Mouse (Mus musculus): ENCODE measurements around the gene Slc4a8.

DNA sequence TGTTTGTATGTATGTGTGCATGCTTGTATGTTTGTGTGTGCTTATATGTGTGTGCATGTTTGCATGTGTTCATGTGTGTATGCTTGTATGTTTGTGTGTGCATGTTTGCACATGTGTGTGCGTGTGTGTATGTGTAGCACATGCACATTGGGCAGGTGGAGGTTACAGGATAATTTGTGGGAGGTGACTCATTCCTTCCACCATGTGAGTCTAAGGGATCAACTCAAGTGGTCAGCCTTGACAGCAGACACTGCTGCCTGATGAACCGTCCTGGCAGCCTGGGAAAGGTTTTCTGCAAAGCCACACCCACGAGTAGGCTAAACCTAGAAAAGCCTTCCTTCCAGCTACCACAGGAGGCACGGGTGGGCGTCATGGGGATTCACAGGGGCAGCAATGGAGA lies 99.3 kb downstream of the Slc4a8 start:
- no peak for TF ChIP-seq SRF (IDR thresholded peaks at IDR 0.05; ENCODE audit: control insufficient read depth, insufficient read length, low read depth)
- no peak for TF ChIP-seq POLR2A (IDR thresholded peaks at IDR 0.05; ENCODE audit: insufficient read length, low read depth)
- no peak for TF ChIP-seq USF1 (IDR thresholded peaks at IDR 0.05; ENCODE audit: low read depth)
- no peak for TF ChIP-seq TCF12 (IDR thresholded peaks at IDR 0.05; ENCODE audit: insufficient read depth, poor library complexity, severe bottlenecking)
- TF ChIP-seq MYOD1 (IDR thresholded peaks at IDR 0.05; ENCODE audit: control insufficient read depth in 1 of 3, insufficient read length in 2 of 3, low read depth in 2 of 3), result no peak
- TF ChIP-seq MAX (IDR thresholded peaks at IDR 0.05; ENCODE audit: low read depth), result no peak
- TF ChIP-seq MYOG (IDR thresholded peaks at IDR 0.05; ENCODE audit: control insufficient read depth in 1 of 3, insufficient read depth in 1 of 3, insufficient read length in 2 of 3, low read depth in 2 of 3), result no peak
- no peak for TF ChIP-seq REST (IDR thresholded peaks at IDR 0.05; ENCODE audit: insufficient read depth, insufficient read length)
- no peak for TF ChIP-seq CEBPB (IDR thresholded peaks at IDR 0.05; ENCODE audit: insufficient read depth, poor library complexity, severe bottlenecking)
- no peak for TF ChIP-seq E2F4 (IDR thresholded peaks at IDR 0.05; ENCODE audit: insufficient read depth)
- no peak for TF ChIP-seq POLR2AphosphoS2 (IDR thresholded peaks at IDR 0.05; ENCODE audit: insufficient read length, low read depth)
